Comparison of ENCODE assay signal across 16 mouse cellular contexts in genomic region chr14:76276655-76277054, GRCm38 (mm10).
"Had no signal": no experiment of that assay in that cellular context is flagged by ENCODE, and none has a peak within 500 bp of the region (broad histone marks: within the 10 kb centered on the region; RNA-seq: fewer than 3 reads in every experiment).

No protein-coding gene starts in this region.

- H3K4me1 ChIP-seq: megakaryocyte, embryonic 14.5 days had no signal

- H3K36me3 ChIP-seq: limb, embryonic 12.5 days; midbrain, embryonic 15.5 days; neural tube, embryonic 12.5 days had no signal

- H3K9me3 ChIP-seq: neural tube, embryonic 12.5 days had no signal

- H3K9ac ChIP-seq: limb, embryonic 12.5 days; liver, embryonic 14.5 days; midbrain, embryonic 15.5 days; neural tube, embryonic 12.5 days had no signal

- H3K27me3 ChIP-seq: limb, embryonic 12.5 days; megakaryocyte, embryonic 14.5 days; midbrain, embryonic 15.5 days; neural tube, embryonic 12.5 days had no signal

- H3K4me2 ChIP-seq: limb, embryonic 12.5 days; midbrain, embryonic 11.5 days; midbrain, embryonic 15.5 days; neural tube, embryonic 12.5 days had no signal

- H3K27ac ChIP-seq: layer of hippocampus, adult 2 months; limb, embryonic 12.5 days; liver, embryonic 14.5 days; macrophage; midbrain, embryonic 15.5 days; neural tube, embryonic 12.5 days had no signal

- DNase-seq: kidney, postnatal 10 days; kidney, postnatal 4 days; liver; lung, adult 2 months; lung, postnatal 14 days; retina, postnatal 1 day; right cerebral cortex, postnatal 4 days; spleen, adult 18-20 months had no signal

- H3K4me3 ChIP-seq: layer of hippocampus, adult 2 months; limb, embryonic 12.5 days; megakaryocyte, embryonic 14.5 days; midbrain, embryonic 15.5 days; neural tube, embryonic 12.5 days had no signal

- ATAC-seq: midbrain, embryonic 15.5 days had no signal
